Mouse (Mus musculus) stomach, embryonic 14.5 days (tissue): ENCODE results near the gene Ksr2. TPM values are rescaled to one million over a fixed set of nuclear protein-coding genes. Genes with fewer than 3 reads are reported as not detected.
A peak's percentile ranks its signal among the peaks of the same experiment; 100 is the strongest.

Experiments used
- ATAC-seq: fragments of 200-750 bp; cut with Nextera tagmentation; 2 replicates; pipeline ENCODE4 v1.8.0; 2017; ENCODE audit warnings: low read depth, moderate TSS enrichment; ENCODE audit not compliant: insufficient number of reproducible peaks, insufficient read depth, low FRiP score
- H3K27ac ChIP-seq: fragments of 300-500 bp; sonication (generic); 2 replicates; pipeline ENCODE4 v1.5.1; 2014; ENCODE audit warnings: mild to moderate bottlenecking, low read length, moderate library complexity, mixed read lengths
- H3K27me3 ChIP-seq: fragments of 300-500 bp; sonication (generic); 2 replicates; pipeline ENCODE4 v1.6.1; 2014; ENCODE audit warnings: low read length, control low read depth, mixed read lengths; ENCODE audit not compliant: control insufficient read depth, insufficient read depth
- H3K36me3 ChIP-seq: fragments of 300-500 bp; sonication (generic); 2 replicates; pipeline ENCODE4 v1.6.1; 2014; ENCODE audit warnings: mild to moderate bottlenecking, control low read depth, low read length, moderate library complexity, mixed read lengths; ENCODE audit not compliant: control insufficient read depth, insufficient read depth
- H3K4me1 ChIP-seq: fragments of 300-500 bp; sonication (generic); 2 replicates; pipeline ENCODE4 v1.6.1; 2014; ENCODE audit warnings: low read length, control low read depth, mixed read lengths; ENCODE audit not compliant: control insufficient read depth, insufficient read depth
- H3K4me2 ChIP-seq: fragments of 300-500 bp; sonication (generic); replicated peaks from 2 replicates; pipeline ENCODE4 v1.6.1; 2014; ENCODE audit warnings: low read depth, low read length, control low read depth
- H3K4me3 ChIP-seq: fragments of 300-500 bp; sonication (generic); 2 replicates; pipeline ENCODE4 v1.5.1; 2014; ENCODE audit warnings: low read depth, low read length, control low read depth
- H3K9ac ChIP-seq: fragments of 300-500 bp; sonication (generic); replicated peaks from 2 replicates; pipeline ENCODE4 v1.6.1; 2014; ENCODE audit warnings: low read depth, mild to moderate bottlenecking, control low read depth, low read length, moderate library complexity, mixed read lengths
- H3K9me3 ChIP-seq: fragments of 300-500 bp; sonication (generic); 2 replicates; pipeline ENCODE4 v1.6.1; 2016; ENCODE audit warnings: low read depth, low read length, control low read depth; ENCODE audit not compliant: control insufficient read depth
- WGBS: fragments of 180-500 bp; shearing (Covaris S2); extraction: QIAGEN DNeasy Blood & Tissue Kit; methylation state at CpG from one replicate; pipeline ENCODE4 v1.1.7; 2014; 5-methylcytosine and 5-hydroxymethylcytosine counted together
- polyA plus RNA-seq: library from polyadenylated mRNA; unstranded; fragments of >200 nt; fragmentation: Nextera tagmentation; extraction: Ambion mirVana; gene quantifications from 2 replicates; pipeline ENCODE4 v1.2.1, GENCODE M21; 2014

The Ksr2 gene
- polyA plus RNA-seq, 1 experiment from 2014 or later: 0.69 TPM

- no peak for ATAC-seq
- WGBS: 5% methylated on average over 4 of the region's 4 CpGs
- Histone ChIP-seq H3K27ac (no peak overlapping the region), H3K4me3 (no peak overlapping the region), H3K4me1 (no peaks in the 10 kb centered on the region), H3K4me2 (no peak overlapping the region), H3K36me3 (no peaks in the 10 kb centered on the region), H3K9me3 (no peaks in the 10 kb centered on the region), H3K27me3 (no peaks in the 10 kb centered on the region), H3K9ac (no peak overlapping the region)
Observed at GRCm38 (mm10) chr5:117626907-117627306, 213.1 kb downstream of the Ksr2 start.

GRCm38 (mm10) chr5:117628351-117628750 is 214.6 kb downstream of the Ksr2 start:
- Histone ChIP-seq H3K36me3 (no peaks in the 10 kb centered on the region), H3K4me2 (no peak overlapping the region), H3K27me3 (no peaks in the 10 kb centered on the region), H3K4me1 (no peaks in the 10 kb centered on the region), H3K4me3 (no peak overlapping the region), H3K27ac (no peak overlapping the region), H3K9me3 (no peaks in the 10 kb centered on the region), H3K9ac (no peak overlapping the region)
- no peak for ATAC-seq
- WGBS: 56% methylated on average over 7 of the region's 7 CpGs

GRCm38 (mm10) chr5:117629570-117629969 is 215.8 kb downstream of the Ksr2 start:
- Histone ChIP-seq H3K27me3 (no peaks in the 10 kb centered on the region), H3K4me3 (no peak overlapping the region), H3K27ac (no peak overlapping the region), H3K4me2 (no peak overlapping the region), H3K36me3 (no peaks in the 10 kb centered on the region), H3K4me1 (no peaks in the 10 kb centered on the region), H3K9ac (no peak overlapping the region), H3K9me3 (no peaks in the 10 kb centered on the region)
- no peak for ATAC-seq
- WGBS: 82% methylated on average over 14 of the region's 14 CpGs

- ATAC-seq: no peak
- H3K4me3 ChIP-seq: no peak overlapping the region
- WGBS: 57% methylated on average over 2 of the region's 2 CpGs
- no peaks in the 10 kb centered on the region for H3K4me1 ChIP-seq
- no peak overlapping the region for H3K4me2 ChIP-seq
- no peaks in the 10 kb centered on the region for H3K9me3 ChIP-seq
- no peak overlapping the region for H3K9ac ChIP-seq
- H3K27ac ChIP-seq: no peak overlapping the region
- no peaks in the 10 kb centered on the region for H3K27me3 ChIP-seq
- no peaks in the 10 kb centered on the region for H3K36me3 ChIP-seq
Observed at GRCm38 (mm10) chr5:117635211-117635610, 221.4 kb downstream of the Ksr2 start.

- WGBS: 22% methylated on average over 5 of the region's 5 CpGs
- no peaks in the 10 kb centered on the region for H3K27me3 ChIP-seq
- H3K27ac ChIP-seq: 0 out of 2 replicates have a peak overlapping the region, but pooled peaks have one; percentile 6
- H3K4me1 ChIP-seq: no peaks in the 10 kb centered on the region
- no peak overlapping the region for H3K9ac ChIP-seq
- H3K4me2 ChIP-seq: no peak overlapping the region
- no peak for ATAC-seq
- H3K36me3 ChIP-seq: no peaks in the 10 kb centered on the region
- no peak overlapping the region for H3K4me3 ChIP-seq
- H3K9me3 ChIP-seq: no peaks in the 10 kb centered on the region
Observed at GRCm38 (mm10) chr5:117635838-117636237, 222.0 kb downstream of the Ksr2 start.

- no peaks in the 10 kb centered on the region for H3K27me3 ChIP-seq
- 89% methylated on average over 6 of the region's 6 CpGs for WGBS
- H3K4me3 ChIP-seq: no peak overlapping the region
- ATAC-seq: no peak
- no peaks in the 10 kb centered on the region for H3K9me3 ChIP-seq
- H3K36me3 ChIP-seq: no peaks in the 10 kb centered on the region
- H3K9ac ChIP-seq: no peak overlapping the region
- H3K4me2 ChIP-seq: no peak overlapping the region
- no peaks in the 10 kb centered on the region for H3K4me1 ChIP-seq
- no peak overlapping the region for H3K27ac ChIP-seq
Observed at GRCm38 (mm10) chr5:117641585-117641984, 227.8 kb downstream of the Ksr2 start.

- H3K4me2 ChIP-seq: no peak overlapping the region
- H3K4me3 ChIP-seq: no peak overlapping the region
- WGBS: 34% methylated on average over 14 of the region's 14 CpGs
- H3K27ac ChIP-seq: no peak overlapping the region
- no peaks in the 10 kb centered on the region for H3K36me3 ChIP-seq
- no peaks in the 10 kb centered on the region for H3K27me3 ChIP-seq
- no peak for ATAC-seq
- no peaks in the 10 kb centered on the region for H3K9me3 ChIP-seq
- H3K4me1 ChIP-seq: no peaks in the 10 kb centered on the region
- no peak overlapping the region for H3K9ac ChIP-seq
Observed at GRCm38 (mm10) chr5:117651238-117651886, 237.6 kb downstream of the Ksr2 start.

- WGBS: 41% methylated on average over 6 of the region's 6 CpGs
- H3K4me3 ChIP-seq: no peak overlapping the region
- ATAC-seq: no peak
- H3K27ac ChIP-seq: no peak overlapping the region
- no peaks in the 10 kb centered on the region for H3K27me3 ChIP-seq
- no peaks in the 10 kb centered on the region for H3K4me1 ChIP-seq
- no peak overlapping the region for H3K9ac ChIP-seq
- no peaks in the 10 kb centered on the region for H3K9me3 ChIP-seq
- no peak overlapping the region for H3K4me2 ChIP-seq
- H3K36me3 ChIP-seq: no peaks in the 10 kb centered on the region
Observed at GRCm38 (mm10) chr5:117658641-117659040, 244.8 kb downstream of the Ksr2 start.

GRCm38 (mm10) chr5:117659596-117659995 is 245.8 kb downstream of the Ksr2 start:
- 48% methylated on average over 13 of the region's 13 CpGs for WGBS

More at GRCm38 (mm10) chr5:117659596-117659995, 245.8 kb downstream of the Ksr2 start:
- H3K27ac ChIP-seq: no peak overlapping the region
- H3K4me3 ChIP-seq: no peak overlapping the region
- no peaks in the 10 kb centered on the region for H3K9me3 ChIP-seq
- no peaks in the 10 kb centered on the region for H3K4me1 ChIP-seq
- H3K27me3 ChIP-seq: no peaks in the 10 kb centered on the region
- no peak for ATAC-seq
- no peaks in the 10 kb centered on the region for H3K36me3 ChIP-seq
- H3K9ac ChIP-seq: no peak overlapping the region
- H3K4me2 ChIP-seq: no peak overlapping the region
